Mouse (Mus musculus) urinary bladder, postnatal 4 days (tissue): ENCODE results near the gene Alkbh1.
"Not testable (repeated sequence)": the region's sequence is repeated elsewhere in the genome, so short reads cannot be mapped to it uniquely, and the experiment has no call there.

ENCODE experiments used
- DNase-seq, 2 experiments: peaks; one replicate each; pipeline ENCODE4 v3.0.0; 2021 to 2022; ENCODE audit warnings: low spot score in 2 of 2

The Alkbh1 gene

DNA sequence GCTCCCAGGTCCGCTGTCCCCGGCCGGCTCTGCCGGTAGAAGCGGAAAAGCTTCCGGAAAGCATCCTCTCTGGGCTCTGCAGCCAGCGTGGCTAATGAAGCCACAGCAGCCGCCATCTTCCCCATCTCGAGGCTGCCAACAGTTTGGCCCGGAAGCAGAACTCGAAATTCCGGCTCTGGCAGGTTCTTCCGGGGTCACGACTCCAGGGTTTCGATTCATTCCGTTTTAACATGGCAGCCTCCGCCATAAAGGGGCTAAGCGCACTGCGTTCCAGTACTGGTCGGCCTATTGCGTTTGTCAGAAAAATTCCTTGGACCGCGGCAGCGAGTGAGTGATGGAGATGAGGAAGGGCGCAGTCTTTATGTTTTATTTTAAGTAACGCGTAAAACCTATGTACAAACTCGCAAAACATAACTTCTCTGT is at the start of gene Alkbh1, which contains the start of gene Slirp:
Alkbh1 (minus strand) TSS at position 318 of the 423 bp plus-strand sequence.
Slirp (plus strand) TSS at position 197 of the 423 bp plus-strand sequence.
- peak; percentile 85 for DNase-seq

DNA sequence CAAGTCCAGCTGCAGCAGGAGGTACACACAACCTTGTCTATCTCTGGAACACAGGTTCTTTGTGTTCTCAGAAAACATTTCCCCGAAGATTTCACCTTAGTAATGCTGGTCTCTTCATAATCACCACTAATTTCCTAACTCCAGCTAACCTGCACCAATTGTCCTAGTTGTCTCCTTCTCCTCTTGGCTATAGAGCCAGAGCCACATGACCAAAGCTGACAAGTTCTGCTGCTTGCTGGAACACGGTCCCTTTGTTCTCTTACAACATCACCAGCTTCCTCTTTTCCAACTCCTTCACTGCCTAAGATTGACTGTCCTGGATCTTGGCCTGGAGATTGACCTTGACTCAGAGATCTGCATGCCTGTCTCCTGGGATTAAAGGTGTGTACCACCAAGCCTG is 44.9 kb upstream of the Alkbh1 start:
- not testable (repeated sequence) for DNase-seq

DNA sequence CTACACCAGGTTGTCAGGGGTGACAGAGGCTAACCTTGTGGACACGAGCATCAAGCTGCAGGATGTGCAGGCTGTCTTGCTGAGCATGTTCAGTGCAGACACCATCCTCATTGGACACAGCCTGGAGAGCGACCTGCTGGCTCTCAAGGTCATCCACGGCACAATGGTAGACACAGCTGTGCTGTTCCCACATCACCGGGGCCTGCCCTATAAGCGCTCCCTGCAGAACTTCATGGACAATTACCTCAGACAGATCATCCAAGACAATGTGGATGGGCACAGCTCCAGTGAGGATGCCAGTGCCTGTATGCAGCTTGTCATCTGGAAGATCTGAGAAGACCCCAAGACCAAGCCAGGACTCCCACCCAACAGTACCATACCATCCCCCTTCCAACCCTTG is 38.7 kb upstream of the Alkbh1 start:
- not testable (repeated sequence) for DNase-seq

DNA sequence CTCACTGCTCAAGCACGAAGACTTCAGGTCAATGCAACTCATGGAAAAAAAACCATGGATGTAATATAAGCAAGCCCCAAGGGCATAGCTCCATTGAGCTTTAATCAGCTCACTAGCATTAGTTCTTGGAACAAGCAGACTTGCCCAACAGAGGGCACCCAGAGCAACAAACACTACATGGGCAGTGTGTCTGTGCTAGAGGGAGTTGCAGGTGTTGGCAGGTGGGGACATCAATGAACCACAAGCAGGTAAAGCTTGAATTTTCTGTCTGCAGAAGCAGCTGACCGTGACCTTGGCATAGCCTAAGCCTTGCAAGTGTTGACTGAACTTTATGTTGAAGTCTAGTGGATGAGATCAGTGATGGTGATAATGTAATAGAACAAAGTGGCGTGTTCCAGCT is 30.9 kb upstream of the Alkbh1 start:
- DNase-seq, result no peak

DNA sequence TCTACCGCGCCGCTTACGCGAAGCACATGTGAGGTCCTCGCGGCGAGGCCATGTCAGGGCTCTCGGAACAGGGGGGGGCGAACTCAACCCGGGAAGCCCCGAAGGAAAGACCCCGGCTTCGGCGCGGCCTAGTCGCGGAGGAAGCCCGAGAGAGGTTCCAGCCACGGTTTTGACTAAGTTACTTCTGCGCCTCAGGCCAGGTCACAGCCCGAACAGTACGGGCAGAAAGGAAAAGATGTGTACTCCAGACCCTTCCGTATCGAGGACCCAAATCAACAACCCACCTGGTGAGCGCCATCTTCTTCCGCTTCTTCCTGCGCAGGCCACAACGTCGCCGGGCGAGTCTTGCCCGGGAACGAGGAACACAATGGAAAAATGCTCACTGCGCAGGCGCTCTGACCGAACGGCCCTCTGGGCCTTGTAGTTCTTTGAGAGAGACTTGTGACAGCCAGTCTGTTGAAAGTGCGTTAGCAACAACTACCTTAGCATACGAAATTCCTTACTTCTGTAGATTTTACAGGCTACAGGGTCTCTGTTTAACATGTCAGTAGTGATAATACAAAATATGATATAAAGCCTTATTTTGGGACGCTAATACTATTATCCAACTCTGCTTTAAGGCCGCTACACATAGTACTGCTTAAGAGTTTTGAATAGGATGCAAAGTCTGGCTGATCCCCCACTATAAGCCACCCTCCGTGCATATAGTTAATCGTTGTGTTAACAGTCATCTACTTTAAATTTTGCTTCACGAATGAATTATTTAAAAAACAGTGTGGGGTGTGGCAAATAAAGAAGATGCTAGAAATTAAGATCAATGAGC is 28.4 kb upstream of the Alkbh1 start, which contains the start of gene Snw1:
Snw1 (minus strand) TSS at position 311 of the 823 bp plus-strand sequence.
- DNase-seq, result peak; percentile 89 to 92

DNA sequence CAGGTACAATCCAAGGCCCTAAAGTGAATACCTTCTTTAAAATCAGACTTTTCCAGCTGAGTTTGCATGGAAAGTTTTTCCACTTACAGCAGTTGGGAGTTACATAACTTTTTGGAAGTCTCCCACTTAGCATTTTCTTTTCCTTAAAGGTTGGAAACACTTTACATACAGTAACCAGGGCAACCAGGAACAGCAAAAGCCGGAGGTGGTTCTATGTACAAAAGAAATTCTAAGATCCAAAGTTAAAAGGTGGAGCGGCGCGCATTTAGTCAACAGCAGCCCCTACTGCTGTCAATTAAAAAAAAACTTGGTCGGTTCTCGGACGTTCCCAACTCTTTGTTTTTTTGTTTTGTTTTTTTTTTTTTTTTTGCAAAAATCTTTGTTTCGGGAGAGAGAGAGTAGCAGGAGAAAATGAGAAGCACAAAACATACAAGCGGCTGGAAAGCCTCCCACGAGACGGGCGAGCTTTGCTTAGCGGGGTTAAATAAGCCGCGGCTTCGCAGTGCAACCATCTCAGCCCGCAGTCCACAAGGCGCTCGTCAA is 27.7 kb upstream of the Alkbh1 start:
- no peak for DNase-seq

DNA sequence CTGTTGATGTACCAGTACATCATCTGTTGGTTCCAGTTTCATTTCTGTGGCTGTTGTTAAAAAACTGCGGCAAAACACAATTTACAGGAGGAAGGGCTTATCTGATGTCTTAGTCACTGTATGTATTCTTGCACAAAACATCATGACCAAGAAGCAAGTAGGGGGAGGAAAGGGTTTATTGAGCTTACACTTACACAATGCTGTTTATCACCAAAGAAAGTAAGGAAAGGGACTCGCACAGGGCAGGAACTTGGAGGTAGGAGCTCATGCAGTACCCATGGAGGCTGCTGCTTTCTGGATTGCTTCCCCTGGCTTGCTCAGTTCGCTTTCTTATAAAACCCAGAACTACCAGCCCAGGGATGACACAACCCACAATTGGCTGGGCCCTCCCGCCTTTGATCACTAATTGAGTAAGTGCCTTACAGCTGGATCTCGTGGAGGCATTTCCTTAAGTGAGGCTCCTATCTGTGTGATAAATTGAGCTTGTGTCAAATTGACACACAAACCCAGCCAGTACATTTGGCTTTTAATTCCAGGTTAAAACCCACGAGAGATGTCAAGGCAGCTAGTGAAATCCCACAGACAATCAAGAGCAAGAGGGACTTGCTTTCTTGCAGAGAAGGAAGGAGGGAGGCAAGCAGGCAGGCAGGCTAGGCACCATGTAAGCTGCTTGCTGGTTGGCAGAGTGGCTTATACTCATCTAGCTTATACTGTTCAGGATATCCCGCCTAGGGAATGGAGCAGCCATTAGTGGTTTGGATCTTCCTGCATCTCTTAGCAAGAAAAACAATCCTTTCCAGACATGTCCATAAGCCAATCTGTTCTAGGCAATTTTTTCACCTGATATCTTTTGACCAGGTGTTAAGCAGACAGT is 26.7 kb upstream of the Alkbh1 start:
- DNase-seq, result no peak

DNA sequence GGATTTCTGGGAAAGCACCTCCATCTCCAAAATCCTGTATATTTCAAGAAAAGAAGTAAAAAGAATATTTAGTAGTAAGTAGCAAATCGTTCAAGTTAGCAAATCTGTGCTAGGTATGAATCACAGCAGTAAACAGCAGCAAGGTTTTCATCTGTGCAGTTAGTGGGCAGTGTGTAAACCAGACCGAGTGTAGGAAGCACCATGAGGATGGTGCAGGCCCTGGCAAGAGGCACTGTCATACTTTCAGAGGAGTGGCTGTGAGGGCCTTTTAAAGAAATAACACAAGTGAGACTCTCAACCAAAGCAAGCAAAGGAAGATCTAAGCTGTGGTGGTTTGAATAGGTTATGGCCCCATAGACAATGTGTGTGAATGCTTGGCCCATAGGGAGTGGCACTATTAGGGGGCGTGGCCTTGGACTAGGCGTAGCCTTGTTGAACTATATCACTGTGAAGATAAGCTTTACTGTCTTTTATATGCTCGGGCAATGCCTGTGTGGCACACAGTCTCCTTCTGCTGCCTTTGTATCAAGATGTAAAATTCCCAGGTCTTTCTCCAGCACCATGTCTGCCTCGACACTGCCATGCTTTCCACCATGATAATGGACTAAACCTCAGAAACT is 21.0 kb upstream of the Alkbh1 start:
- DNase-seq, result no peak

DNA sequence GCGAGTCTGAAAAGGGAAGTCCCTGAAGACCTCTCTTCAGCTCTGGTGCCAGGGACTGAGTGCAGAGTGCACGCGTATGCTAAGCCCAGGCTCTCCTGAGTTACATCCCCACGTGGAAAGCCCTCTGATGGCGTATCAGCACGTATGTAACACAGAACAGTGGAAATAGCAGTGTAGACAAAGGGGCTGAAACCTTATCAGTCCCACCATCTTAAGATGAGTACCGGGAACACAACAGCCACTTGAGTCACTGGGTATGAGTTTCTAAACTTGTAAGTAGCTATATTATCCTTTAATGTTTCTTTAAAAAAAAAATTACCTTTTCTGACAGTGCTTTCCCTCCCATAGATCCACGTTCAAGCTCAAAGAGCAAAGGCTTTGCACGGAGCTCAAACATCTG is 5.6 kb upstream of the Alkbh1 start:
- no peak for DNase-seq

DNA sequence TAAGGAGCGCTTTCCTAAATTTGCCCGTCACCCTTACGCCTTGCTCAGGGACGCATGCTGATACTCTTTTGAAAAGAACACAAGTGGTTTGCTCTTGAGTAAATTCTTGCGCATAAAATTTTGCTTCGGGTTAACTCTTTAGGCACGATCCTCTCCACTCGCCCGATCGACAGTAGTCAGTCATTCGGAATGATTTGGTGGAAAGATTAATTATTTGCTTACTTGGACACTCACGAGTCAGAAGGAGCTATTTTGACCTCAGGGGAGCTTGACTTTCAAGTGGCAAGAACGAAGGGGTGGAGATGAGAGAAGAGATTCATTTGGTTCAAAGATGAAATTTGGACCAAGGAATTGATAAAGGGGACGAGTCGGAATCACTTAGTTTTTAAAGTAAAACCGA is 394 bp upstream of the Alkbh1 start:
- no peak for DNase-seq

DNA sequence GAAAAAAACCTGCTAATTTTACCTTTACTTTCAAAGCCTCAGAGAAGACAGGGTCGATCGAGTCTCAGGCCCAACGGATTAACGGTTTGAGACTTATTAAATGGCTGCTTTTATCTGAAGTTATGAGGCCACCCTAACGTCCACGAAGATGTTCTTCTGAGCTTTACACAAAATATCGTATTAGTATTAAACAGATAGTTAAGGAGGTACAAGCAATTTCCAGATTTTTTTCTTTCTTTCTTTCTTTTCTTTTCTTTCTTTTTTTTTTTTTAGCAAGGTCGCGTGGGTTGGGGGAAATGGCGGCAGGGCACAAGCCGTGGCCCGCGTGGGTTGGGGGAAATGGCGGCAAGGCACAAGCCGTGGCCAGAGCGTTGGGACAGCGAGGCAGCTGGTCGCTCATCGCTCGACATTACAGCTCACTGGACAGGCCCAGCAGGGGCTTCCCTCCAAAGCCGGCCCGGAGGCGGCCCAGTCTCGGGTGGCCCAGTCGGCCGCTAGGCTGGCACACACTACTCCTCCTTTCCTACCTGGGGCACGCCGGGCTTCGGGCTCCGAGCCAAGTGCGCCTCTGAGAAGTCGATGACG is 610 bp downstream of the Alkbh1 start:
- peak in 1 of 2 experiments; percentile 61 for DNase-seq

DNA sequence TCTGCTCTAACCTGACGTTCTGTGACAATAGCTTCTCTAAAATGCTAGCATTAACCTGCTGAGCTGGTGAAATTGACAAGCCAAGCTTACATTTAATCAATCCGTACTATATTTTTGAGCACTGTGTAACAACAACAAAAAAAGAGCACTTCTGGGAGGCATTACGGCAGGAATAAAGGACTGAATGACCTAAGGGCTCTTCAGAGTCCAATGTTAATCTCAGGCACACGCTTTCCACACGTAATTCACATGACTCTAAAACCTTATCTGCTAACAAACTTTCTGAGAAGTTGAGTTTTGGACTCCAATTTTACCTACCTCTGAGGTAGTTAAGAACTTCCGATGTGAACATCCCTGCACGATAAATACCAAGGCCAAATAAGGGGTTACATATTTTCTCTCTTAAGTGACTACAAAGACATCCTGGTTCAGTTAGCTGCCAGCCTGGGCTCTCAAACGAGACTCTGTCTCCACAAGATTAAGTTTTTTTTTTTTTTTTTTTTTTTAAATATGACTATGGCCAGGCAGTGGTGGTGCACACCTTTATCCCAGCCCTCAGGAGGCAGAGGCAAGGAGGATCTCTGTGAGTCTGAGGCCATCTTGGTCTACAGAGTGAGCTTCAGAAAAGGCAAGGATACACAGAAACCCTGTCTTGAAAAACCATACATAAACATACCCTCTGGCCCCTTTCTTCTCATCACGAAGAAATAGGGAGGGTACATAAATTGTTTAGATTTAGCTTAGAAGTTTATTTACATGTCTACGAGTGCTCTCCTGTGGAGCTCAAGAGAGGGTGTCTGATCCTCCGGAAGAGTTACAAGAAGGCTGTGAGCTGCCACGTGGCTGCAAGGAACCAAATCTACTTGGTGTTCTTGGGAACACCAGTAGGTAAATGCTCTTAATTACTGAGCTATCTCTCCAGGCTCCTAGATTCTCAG is 1.4 kb downstream of the Alkbh1 start:
- DNase-seq, result no peak

DNA sequence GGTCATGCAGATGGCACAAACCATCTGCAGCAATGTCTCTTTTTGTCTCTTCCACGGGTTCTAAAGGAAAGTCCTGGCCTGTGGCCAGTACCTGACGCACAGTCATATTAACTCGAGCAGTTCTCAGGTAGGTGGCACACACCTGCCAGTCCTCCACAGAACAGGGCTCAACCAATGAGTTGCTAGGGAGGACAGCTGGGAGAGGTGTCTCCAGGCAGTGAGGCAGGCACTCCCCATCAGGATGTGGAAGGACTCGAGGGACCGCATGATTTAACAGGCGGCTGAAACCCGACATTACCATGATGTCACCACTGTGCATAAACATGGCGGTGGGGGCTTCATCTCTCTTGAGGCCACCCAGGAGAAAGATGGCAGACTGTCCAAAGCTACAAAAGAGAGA is 14.9 kb downstream of the Alkbh1 start:
- no peak for DNase-seq

DNA sequence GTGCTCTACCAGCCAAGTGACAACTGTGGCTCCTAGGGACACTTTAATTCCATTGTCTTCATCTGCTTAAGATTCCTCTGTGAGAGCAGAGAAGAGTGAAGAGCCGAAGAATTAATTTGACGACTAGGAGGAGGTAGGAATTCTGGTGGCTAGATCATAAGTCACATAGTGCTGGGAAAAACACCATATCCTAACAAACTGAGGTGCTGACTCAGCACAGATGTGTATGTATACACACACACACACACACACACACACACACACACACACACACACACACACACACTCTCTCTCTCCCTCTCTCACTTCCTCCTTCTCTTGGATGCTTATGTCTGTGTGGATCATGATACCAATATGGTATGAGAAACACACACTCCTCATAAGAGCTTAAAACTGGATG is 15.5 kb downstream of the Alkbh1 start:
- no peak for DNase-seq

DNA sequence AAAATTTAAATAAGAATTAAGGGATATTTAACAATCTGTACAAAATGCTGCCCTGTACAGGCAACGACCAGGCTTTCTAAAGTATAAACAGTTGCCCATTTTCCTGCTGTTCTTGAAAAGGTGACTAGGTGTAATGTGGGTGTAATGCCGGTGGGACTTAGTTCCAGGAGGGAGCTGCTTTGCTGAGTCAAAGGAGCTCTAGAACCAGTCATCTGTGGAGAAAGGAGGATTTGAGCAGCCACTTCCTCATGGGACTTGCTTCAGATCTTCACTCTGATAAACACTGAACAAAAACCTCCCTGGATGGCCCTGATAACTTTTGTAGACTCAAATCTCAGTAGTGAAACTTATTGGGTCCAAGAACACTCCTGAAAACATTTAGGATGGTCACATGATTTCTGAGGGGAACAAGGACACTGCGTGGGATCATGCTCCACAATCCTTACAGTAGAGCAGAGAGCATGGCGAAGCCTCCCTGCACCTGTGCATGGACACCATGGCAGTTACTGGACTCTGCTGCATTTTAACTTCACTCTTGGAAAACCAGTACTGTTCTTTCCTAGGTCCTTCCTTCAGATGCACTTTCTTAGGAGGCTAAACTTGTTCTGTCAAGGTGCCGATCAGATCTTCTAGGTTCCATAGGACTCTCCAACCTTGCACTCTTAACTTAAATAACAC is 17.3 kb downstream of the Alkbh1 start:
- no peak for DNase-seq

DNA sequence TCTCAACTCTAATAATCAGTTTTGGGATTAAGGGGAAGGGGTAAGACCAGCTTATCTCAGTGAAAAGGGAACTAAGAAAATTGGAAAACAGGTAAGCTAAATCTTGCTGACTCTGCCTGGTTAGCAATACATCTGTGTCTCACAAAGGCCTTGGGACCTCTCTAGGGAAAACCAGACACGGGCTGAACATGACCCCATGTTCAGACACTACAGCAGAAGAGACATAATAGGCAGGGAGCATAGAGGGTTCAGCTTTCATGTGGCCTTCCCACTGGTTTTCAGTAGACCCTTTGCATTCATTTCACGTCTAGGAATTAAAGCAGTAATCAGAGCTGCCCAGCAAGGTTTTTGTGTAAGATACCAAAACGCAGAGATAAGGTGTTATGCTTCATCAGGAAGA is 19.3 kb downstream of the Alkbh1 start:
- DNase-seq, result no peak

DNA sequence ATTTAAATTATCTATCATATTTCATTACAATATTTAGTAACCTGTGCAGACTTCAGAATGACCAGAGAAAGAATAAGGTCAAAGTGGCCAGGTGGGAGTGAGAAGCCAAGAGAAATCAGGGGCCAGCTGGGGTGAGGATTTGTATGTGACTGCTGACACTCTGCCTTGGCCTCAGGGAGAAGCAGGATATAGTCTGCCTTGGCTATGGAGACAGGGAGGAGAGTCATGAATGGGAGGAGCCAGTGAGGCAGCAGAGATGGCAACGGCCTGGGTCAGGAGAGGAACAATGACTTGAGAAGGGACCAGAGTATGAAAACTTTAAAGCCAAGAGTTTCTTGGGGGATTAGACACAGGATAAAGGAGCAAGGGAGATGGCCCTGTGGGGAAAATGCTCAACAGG is 20.1 kb downstream of the Alkbh1 start:
- DNase-seq, result no peak

DNA sequence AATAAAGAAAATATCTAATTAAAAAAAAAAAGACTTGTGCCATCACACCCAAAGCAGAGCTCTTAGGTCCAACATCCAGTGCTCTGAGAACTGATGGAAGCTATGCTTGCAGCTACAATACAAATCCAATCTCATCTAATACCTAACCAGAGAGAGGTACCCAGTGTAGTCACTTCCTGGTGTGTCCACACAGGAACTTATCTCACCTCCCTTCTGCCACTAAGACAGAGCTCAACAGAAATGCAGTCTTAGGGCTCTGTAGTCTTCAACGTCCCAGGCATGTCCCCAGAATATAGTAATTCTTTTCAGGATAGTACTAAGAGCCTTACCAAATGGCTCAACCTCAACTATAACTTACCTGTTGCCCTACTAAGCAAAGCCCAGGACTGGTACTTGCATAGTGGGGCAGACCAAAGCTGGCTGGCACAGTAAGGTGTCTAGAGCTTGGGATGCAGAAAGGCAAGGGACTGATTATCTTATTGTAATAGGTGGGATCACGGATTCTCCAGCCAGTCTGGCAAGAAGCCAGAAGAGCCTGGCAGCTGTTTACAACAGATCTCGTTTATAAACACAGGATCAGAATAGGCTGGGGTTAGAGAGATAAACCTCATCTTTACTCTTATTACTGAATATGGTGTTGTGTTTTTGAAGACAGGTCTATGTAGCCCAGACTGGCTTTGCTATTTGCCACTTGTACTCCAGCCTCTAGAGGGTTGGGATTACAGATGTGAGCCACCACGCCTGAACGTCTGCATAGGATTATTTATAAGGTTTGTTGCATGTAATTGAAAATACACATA is 21.9 kb downstream of the Alkbh1 start:
- DNase-seq, result no peak

DNA sequence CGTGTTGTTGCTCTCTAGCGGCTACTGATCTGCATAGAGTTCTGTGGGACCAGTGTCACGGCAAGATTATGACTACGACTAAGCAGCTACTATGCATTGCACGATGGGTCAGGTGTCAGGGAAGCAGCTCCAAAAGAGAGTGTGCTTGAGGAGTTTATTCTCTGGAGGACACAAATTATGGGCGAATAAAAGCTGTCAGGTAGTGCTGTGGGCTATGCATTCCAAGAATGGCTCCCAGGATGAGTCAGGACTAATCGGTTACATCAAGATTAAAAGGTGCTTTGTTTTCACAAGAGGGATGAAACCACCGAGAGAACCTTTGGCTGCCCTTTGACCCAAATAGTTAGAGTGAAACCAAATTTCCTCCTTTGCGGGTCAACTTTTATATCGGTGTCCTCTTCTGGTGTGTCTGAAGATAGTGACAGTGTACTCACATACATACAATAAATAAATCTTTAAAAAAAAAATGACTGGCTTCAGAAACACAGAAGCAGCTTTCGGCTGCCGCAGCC is 23.8 kb downstream of the Alkbh1 start:
- no peak for DNase-seq
